Mouse (Mus musculus) embryonic stem cell, embryonic (primary cell): ENCODE results near the gene Zfp646.

Experiments used
- CTCF ChIA-PET, 4 experiments: fragments of 300-600 bp in 2 of 4; fragments of 350-600 bp in 2 of 4; sonication (Branson Sonifier 250); formaldehyde crosslinking; loops; one replicate each; lab custom pipeline; 2022; ENCODE audit warnings: inconsistent platforms in 2 of 4; lab: Charles Lee
- POLR2A ChIA-PET, 4 experiments: fragments of 300-600 bp in 2 of 4; fragments of 350-600 bp in 2 of 4; sonication (Branson Sonifier 250); formaldehyde crosslinking; loops; one replicate each; lab custom pipeline; 2022; ENCODE audit warnings: antibody characterized with exemption in 4 of 4, inconsistent platforms in 1 of 4; lab: Charles Lee

The Zfp646 gene

GRCm38 (mm10) chr7:127895891-127896290 lies 19.9 kb downstream of the Zfp646 start:
- ChIA-PET CTCF (interaction anchor here (0.6 to 3.4 kb wide), 20 partner anchors 8 to 715 kb away, joined by 3 to 23 read pairs (median 4); partner anchors contain the start of genes Bckdk (in 2 of the 4), Zfp668 (in 2 of the 4), 9130023H24Rik (in 1 of the 4) and Armc5 (in 1 of the 4)), POLR2A (interaction anchor here (0.7 to 5.5 kb wide), 61 partner anchors 8 to 566 kb away, joined by 3 to 40 read pairs (median 4); partner anchors contain the start of genes Zfp646 (in 4 of the 4), Kat8 (in 3 of the 4), Zfp668 (in 3 of the 4) and Bckdk (in 2 of the 4))

GRCm38 (mm10) chr7:127896384-127896783 lies 20.4 kb downstream of the Zfp646 start:
- POLR2A ChIA-PET = interaction anchor here (0.6 to 5.5 kb wide), 31 partner anchors 8 to 119 kb away, joined by 3 to 40 read pairs (median 5); partner anchors contain the start of genes Zfp668 (in 3 of the 4), Bckdk (in 2 of the 4), Fus (in 2 of the 4) and Zfp646 (in 2 of the 4)
- CTCF ChIA-PET = interaction anchor here in 3 of 4 experiments (0.6 to 3.4 kb wide), 8 partner anchors 9 to 221 kb away, joined by 3 to 23 read pairs (median 5); partner anchors contain the start of genes Zfp646 (in 1 of the 3) and Zfp668 (in 1 of the 3)

DNA sequence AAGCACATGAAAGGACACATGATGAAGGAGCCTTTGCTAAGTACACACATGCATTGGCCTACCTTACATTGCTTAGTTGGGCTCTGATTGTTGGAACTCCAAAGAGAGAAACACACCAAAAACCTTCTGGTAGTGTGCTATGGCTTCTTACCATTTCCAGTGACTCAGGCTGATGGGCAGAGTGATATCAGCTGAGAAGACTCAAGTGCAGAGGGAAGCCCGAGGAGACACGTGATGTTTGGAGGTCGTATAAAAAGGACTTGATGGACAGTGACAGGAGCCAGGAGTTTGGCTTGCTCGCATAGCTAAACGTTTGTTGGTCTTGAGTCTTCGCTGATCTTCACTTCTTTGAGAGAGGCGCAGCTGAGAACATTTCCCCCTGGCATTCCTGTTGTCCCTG lies 21.5 kb downstream of the Zfp646 start:
- CTCF ChIA-PET = interaction anchor here in 3 of 4 experiments (0.6 to 3.4 kb wide), 3 partner anchors 14 to 24 kb away, joined by 3 to 23 read pairs (median 4); no protein-coding TSS in a partner anchor
- POLR2A ChIA-PET = interaction anchor here in 3 of 4 experiments (0.6 to 5.5 kb wide), 16 partner anchors 10 to 333 kb away, joined by 3 to 40 read pairs (median 4); partner anchors contain the start of genes Kat8 (in 3 of the 3), Zfp646 (in 2 of the 3), Zfp668 (in 2 of the 3) and Fus (in 1 of the 3)

DNA sequence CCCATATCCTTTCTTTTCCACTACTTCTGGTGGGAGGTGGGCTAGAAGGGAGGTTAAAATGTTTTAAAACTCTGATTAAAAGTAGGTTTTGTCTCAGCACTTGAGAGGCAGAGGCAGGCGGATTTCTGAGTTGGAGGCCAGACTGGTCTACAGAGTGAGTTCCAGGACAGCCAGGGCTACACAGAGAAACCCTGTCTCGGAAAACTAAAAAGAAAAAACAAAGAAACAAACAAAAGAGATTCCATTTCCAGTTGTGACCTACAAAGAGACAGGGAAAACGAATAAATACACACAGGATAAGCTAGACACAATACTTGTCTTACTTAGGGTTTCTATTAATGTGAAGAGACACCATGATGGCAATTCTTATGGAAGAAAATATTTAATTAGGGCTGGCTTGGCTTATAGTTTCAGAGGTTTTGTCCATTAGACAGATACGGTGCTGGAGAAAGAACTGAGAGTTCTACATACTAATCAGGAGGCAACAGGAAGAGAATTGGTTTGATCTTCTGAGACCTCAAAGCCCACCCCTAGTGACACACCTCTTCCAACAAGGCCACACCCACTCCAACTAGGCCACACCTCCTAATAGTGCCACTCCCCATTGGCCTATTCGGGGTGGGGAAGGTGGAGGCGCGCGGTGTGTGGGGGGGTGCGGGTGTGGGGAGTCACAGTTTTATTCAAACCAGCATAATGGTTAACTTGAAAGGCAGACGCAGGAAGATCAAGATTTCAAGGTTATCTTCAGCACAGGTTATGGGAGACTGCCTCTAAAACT lies 22.3 kb downstream of the Zfp646 start:
- POLR2A ChIA-PET = interaction anchor here in 3 of 4 experiments (0.6 to 5.5 kb wide), 20 partner anchors 8 to 121 kb away, joined by 3 to 40 read pairs (median 4); partner anchors contain the start of genes Kat8 (in 3 of the 3), Zfp646 (in 2 of the 3), Zfp668 (in 2 of the 3) and Fus (in 1 of the 3)
- CTCF ChIA-PET = no interaction called here

- CTCF ChIA-PET = no interaction called here
- POLR2A ChIA-PET = interaction anchor here in 2 of 4 experiments (1.0 to 5.5 kb wide), 8 partner anchors 8 to 94 kb away, joined by 3 to 40 read pairs (median 8); partner anchors contain the start of genes Fus (in 1 of the 2), Kat8 (in 1 of the 2) and Prss53 (in 1 of the 2)
Measured at GRCm38 (mm10) chr7:127899997-127900396, 24.0 kb downstream of the Zfp646 start.

DNA sequence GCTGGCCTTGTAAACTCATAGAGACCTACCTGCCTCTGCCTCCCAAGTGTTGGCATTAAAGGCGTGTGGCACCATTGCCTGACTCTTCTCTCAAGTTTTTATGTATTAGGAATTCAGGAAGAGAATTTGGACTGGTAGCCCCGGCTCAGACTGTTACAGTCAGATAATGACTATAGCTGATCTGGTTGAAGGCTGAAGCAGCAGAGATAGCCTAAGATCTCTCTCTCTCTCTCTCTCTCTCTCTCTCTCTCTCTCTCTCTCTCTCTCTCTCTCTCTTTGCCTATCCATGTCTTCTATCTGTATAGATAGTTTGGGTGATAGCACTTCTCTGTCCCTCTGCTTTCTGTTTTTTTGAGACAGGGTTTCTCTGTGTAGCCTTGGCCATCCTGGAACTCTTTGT lies 25.8 kb downstream of the Zfp646 start:
- POLR2A ChIA-PET = no interaction called here
- CTCF ChIA-PET = no interaction called here

- POLR2A ChIA-PET = interaction anchor here (0.6 to 6.5 kb wide), 46 partner anchors 8 to 748 kb away, joined by 3 to 63 read pairs (median 6); partner anchors contain the start of genes Kat8 (in 4 of the 4), Gm21974 (in 3 of the 4), Vkorc1 (in 3 of the 4) and Fus (in 2 of the 4)
- CTCF ChIA-PET = interaction anchor here in 2 of 4 experiments (0.5 to 2.3 kb wide), 8 partner anchors 9 to 80 kb away, joined by 3 to 12 read pairs (median 5); partner anchors contain the start of genes Gm21974 (in 2 of the 2), Vkorc1 (in 2 of the 2) and Kat8 (in 1 of the 2)
Measured at GRCm38 (mm10) chr7:127903971-127904796, 28.2 kb downstream of the Zfp646 start, which contains the start of gene Bckdk. TSS of gene Bckdk (plus strand) at chr7:127904082.

- CTCF ChIA-PET = interaction anchor here in 1 of 4 experiments (0.7 to 0.9 kb wide), 2 partner anchors 11 to 27 kb away, joined by 3 to 4 read pairs; no protein-coding TSS in a partner anchor
Measured at GRCm38 (mm10) chr7:127907939-127908338, 31.9 kb downstream of the Zfp646 start.

DNA sequence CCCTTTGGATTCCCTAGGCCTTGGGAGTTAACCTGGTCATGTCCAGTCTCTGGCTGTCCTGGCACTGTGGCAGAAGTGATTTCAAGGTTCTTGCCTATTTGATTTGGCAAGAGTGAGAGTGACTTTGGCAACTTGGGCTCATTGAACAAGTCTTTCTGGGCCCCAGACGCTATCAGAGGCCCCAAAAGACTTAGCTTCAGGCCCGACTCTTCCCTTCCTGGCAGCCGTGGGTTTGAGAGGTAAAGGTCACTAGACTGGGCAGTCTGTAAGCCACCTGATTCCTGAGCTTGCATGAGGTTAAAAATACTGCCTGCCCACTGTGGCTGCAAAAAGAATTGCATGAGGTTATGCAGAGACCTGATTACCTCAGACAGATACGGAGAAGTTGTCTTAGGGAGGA lies 32.6 kb downstream of the Zfp646 start:
- CTCF ChIA-PET = interaction anchor here in 2 of 4 experiments (0.5 to 0.9 kb wide), 3 partner anchors 11 to 34 kb away, joined by 3 to 4 read pairs (median 3); no protein-coding TSS in a partner anchor
- POLR2A ChIA-PET = interaction anchor here in 2 of 4 experiments (0.9 to 6.5 kb wide), 10 partner anchors 9 to 85 kb away, joined by 3 to 63 read pairs (median 4); partner anchors contain the start of genes Fus (in 2 of the 2), Gm21974 (in 1 of the 2), Pycard (in 1 of the 2) and Vkorc1 (in 1 of the 2)

More at GRCm38 (mm10) chr7:127907939-127908338, 31.9 kb downstream of the Zfp646 start:
- POLR2A ChIA-PET = interaction anchor here in 2 of 4 experiments (0.9 to 6.5 kb wide), 14 partner anchors 9 to 86 kb away, joined by 3 to 63 read pairs (median 4); partner anchors contain the start of genes Fus (in 2 of the 2), Gm21974 (in 1 of the 2), Pycard (in 1 of the 2) and Vkorc1 (in 1 of the 2)

- CTCF ChIA-PET = interaction anchor here (0.5 to 3.0 kb wide), 21 partner anchors 8 to 726 kb away, joined by 3 to 22 read pairs (median 5); partner anchors contain the start of genes Bckdk (in 1 of the 4), Bcl7c (in 1 of the 4), Gm21974 (in 1 of the 4) and Vkorc1 (in 1 of the 4)
- POLR2A ChIA-PET = interaction anchor here (0.5 to 20.2 kb wide), 119 partner anchors 8 to 895 kb away, joined by 3 to 433 read pairs (median 5); partner anchors contain the start of genes Bckdk (in 4 of the 4), Fus (in 4 of the 4), Gm21974 (in 3 of the 4) and Pycard (in 3 of the 4)
Measured at GRCm38 (mm10) chr7:127912190-127912871, 36.3 kb downstream of the Zfp646 start, which contains the start of gene Kat8. TSS of gene Kat8 (plus strand) at chr7:127912516.

GRCm38 (mm10) chr7:127912938-127913337 lies 36.9 kb downstream of the Zfp646 start:
- ChIA-PET POLR2A (interaction anchor here (0.6 to 20.2 kb wide), 119 partner anchors 9 to 567 kb away, joined by 3 to 433 read pairs (median 5); partner anchors contain the start of genes Bckdk (in 4 of the 4), Fus (in 4 of the 4), Gm21974 (in 3 of the 4) and Pycard (in 3 of the 4)), CTCF (interaction anchor here (0.6 to 3.0 kb wide), 21 partner anchors 9 to 727 kb away, joined by 3 to 22 read pairs (median 5); partner anchors contain the start of genes Bckdk (in 1 of the 4), Bcl7c (in 1 of the 4), Gm21974 (in 1 of the 4) and Vkorc1 (in 1 of the 4))

DNA sequence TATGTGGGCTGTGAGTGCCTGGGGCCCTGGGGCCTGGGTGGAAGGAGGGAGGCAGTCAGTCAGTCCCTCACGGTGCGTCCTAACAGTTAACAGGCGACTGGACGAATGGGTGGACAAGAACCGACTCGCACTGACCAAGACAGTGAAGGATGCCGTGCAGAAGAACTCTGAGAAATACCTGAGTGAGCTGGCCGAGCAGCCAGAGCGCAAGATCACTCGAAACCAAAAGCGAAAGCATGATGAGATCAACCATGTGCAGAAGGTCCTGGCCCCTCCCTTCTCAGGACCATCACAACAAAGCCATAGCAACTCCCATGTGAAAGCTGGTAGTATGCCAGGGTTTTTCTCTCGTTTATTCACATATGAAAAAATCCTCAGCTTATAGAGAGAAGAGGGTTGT lies 39.3 kb downstream of the Zfp646 start:
- POLR2A ChIA-PET = interaction anchor here in 3 of 4 experiments (0.5 to 20.2 kb wide), 17 partner anchors 11 to 60 kb away, joined by 3 to 433 read pairs (median 5); partner anchors contain the start of genes Bckdk (in 1 of the 3) and Prss36 (in 1 of the 3)
- CTCF ChIA-PET = interaction anchor here in 2 of 4 experiments (0.6 to 1.6 kb wide), 4 partner anchors 11 to 48 kb away, joined by 3 to 5 read pairs (median 3); no protein-coding TSS in a partner anchor

DNA sequence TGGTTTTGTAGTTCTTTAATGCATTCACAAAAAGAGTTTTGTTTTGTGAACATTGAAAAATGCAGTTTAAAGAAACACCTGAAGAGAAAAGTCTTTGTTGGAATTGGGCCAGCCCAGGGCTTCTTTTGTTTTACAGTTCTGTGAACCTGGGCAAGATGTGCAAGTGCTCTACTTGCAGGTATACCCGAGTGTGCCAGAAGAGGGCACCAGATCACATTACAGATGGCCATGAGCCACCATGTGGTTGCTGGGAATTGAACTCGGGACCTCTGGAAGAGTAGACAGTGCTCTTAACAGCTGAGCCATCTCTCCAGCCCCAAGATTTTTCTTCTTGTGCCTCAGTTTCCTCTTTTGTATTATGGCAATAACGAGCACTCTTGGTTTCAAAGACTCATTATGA lies 42.2 kb downstream of the Zfp646 start:
- CTCF ChIA-PET = interaction anchor here (0.5 to 5.1 kb wide), 16 partner anchors 8 to 148 kb away, joined by 3 to 53 read pairs (median 10); partner anchors contain the start of genes Bckdk (in 1 of the 4), Gm21974 (in 1 of the 4) and Vkorc1 (in 1 of the 4)
- POLR2A ChIA-PET = interaction anchor here in 3 of 4 experiments (0.6 to 20.2 kb wide), 25 partner anchors 9 to 190 kb away, joined by 3 to 433 read pairs (median 7); partner anchors contain the start of genes Fus (in 3 of the 3), Gm21974 (in 3 of the 3), Vkorc1 (in 3 of the 3) and Bckdk (in 2 of the 3)

DNA sequence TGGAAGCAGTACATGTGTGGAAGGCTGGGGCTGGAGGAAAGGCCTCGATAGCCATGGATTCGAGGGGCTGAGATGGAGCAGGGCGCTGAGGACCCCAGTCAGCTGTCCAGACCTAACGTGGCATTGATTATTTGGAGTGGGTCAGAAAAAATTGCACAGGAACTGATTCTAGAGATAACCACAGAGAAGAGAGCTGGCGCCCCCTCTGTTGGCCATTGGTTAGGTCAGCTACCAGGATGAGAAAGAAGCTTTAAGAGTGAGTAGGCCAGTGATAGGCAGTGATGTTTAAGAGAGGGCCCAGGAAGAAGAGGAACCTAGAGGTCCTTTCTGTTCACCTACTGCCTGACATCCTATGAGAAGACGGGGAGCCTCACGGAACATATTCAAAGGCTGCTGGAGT lies 43.3 kb downstream of the Zfp646 start:
- POLR2A ChIA-PET = interaction anchor here in 3 of 4 experiments (0.6 to 20.2 kb wide), 44 partner anchors 8 to 313 kb away, joined by 3 to 433 read pairs (median 4); partner anchors contain the start of genes Gm21974 (in 3 of the 3), Vkorc1 (in 3 of the 3), Bckdk (in 2 of the 3) and Fus (in 2 of the 3)

More for the DNA sequence above, 43.3 kb downstream of the Zfp646 start:
- CTCF ChIA-PET = interaction anchor here (0.5 to 5.1 kb wide), 44 partner anchors 9 to 426 kb away, joined by 3 to 53 read pairs (median 4); partner anchors contain the start of genes Gm21974 (in 2 of the 4), Vkorc1 (in 2 of the 4), Bckdk (in 1 of the 4) and Prss8 (in 1 of the 4)
